In the genomic region with DNA sequence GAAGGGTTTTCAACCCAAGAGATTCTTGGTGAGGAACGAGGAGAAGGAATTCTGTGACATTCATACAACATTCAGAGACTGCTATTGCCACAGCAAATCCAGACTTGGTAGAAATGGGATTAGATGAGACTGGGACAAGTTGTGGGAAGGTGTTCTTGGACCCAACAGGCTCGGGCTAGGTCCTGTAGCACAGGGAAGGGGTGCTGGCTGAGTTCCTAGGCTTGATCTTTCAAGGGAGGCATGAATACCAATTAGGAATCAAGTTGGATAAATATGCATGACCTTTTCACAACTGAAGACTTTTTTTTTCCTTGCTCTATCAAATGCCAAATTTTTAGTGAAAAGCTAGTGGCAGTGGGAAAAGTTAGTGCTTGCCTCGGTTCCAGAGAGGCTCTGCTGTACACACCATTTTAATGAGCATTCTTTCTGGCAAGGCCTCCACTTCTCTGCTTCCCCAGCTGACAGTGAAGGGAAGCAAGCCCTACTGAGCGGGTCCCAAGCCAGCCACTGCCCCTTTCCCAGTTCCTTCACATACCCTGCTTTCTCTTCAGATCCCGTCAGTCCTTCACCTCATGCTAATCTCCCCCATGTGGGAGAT, we compare ENCODE assay signal across 27 mouse cellular contexts. TPM values are rescaled to one million over a fixed set of nuclear protein-coding genes. Genes with fewer than 3 reads are reported as not detected.
DNase-seq lines count a peak whose midpoint lies in the region; ATAC-seq and TF ChIP-seq lines count a peak whose summit lies in the region.
"Had no signal": no experiment of that assay in that cellular context is flagged by ENCODE, and none has a peak within 500 bp of the region (broad histone marks: within the 10 kb centered on the region; RNA-seq: fewer than 3 reads in every experiment).

No protein-coding gene starts in this region.

- peaks cover 56% of the 10 kb centered on the region for H3K36me3 ChIP-seq in forebrain, postnatal 0 days (ENCODE audit: insufficient read depth)
- H3K36me3 ChIP-seq in forebrain, embryonic 13.5 days (ENCODE audit: poor library complexity, severe bottlenecking), result peaks cover 56% of the 10 kb centered on the region
- H3K36me3 ChIP-seq in hindbrain, postnatal 0 days (ENCODE audit: insufficient read depth, low read length), result peaks cover 49% of the 10 kb centered on the region
- H3K36me3 ChIP-seq in hindbrain, embryonic 14.5 days (replicated peaks; ENCODE audit: control insufficient read depth, insufficient read depth), result peaks cover 74% of the 10 kb centered on the region
- peaks cover 26% of the 10 kb centered on the region for H3K36me3 ChIP-seq in midbrain, embryonic 15.5 days (replicated peaks)
- peaks cover 28% of the 10 kb centered on the region for H3K36me3 ChIP-seq in midbrain, embryonic 11.5 days (ENCODE audit: control insufficient read depth, insufficient read depth, low read length)

- peak; percentile 46 for DNase-seq in forebrain, postnatal 0 days
- DNase-seq in hindbrain, postnatal 0 days (ENCODE audit: low spot score), result peak; percentile 23
- no peak for DNase-seq in hindbrain, embryonic 14.5 days (ENCODE audit: low spot score)
- DNase-seq in midbrain, embryonic 11.5 days (ENCODE audit: low spot score, missing footprints), result no peak
- DNase-seq in brain, embryonic 18.5 days (ENCODE audit: low read depth, low spot score), result peak; percentile 12
- no peak for DNase-seq in testis, postnatal 14 days (ENCODE audit: low spot score)
- DNase-seq: adrenal gland, postnatal 36 days; B cell, adult 2 months; cerebellum, postnatal 25 days; embryo, embryonic 11 days; gastrocnemius, postnatal 14 days; heart, adult 2 months; kidney, postnatal 36 days; liver, embryonic 13.5 days; lung, adult 2 months; thymus, postnatal 14 days had no signal

- no peaks in the 10 kb centered on the region for H3K4me1 ChIP-seq in forebrain, postnatal 0 days (ENCODE audit: insufficient read depth)
- no peaks in the 10 kb centered on the region for H3K4me1 ChIP-seq in forebrain, embryonic 13.5 days
- no peaks in the 10 kb centered on the region for H3K4me1 ChIP-seq in hindbrain, postnatal 0 days (ENCODE audit: insufficient read depth, low read length)
- no peaks in the 10 kb centered on the region for H3K4me1 ChIP-seq in hindbrain, embryonic 14.5 days (replicated peaks; ENCODE audit: control insufficient read depth, insufficient read depth, low read length)
- H3K4me1 ChIP-seq in midbrain, embryonic 15.5 days, result no peaks in the 10 kb centered on the region
- H3K4me1 ChIP-seq in midbrain, embryonic 11.5 days (ENCODE audit: control insufficient read depth, insufficient read depth, low read length), result no peaks in the 10 kb centered on the region
- H3K4me1 ChIP-seq: embryonic facial prominence, embryonic 13.5 days; kidney, embryonic 15.5 days; limb, embryonic 13.5 days; liver, embryonic 13.5 days had no signal

- no peaks in the 10 kb centered on the region for H3K27me3 ChIP-seq in forebrain, postnatal 0 days (ENCODE audit: insufficient read depth, low read length)
- no peaks in the 10 kb centered on the region for H3K27me3 ChIP-seq in forebrain, embryonic 13.5 days
- H3K27me3 ChIP-seq in hindbrain, postnatal 0 days (ENCODE audit: insufficient read depth, low read length), result no peaks in the 10 kb centered on the region
- no peaks in the 10 kb centered on the region for H3K27me3 ChIP-seq in hindbrain, embryonic 14.5 days (ENCODE audit: control insufficient read depth, insufficient read depth, low read length)
- H3K27me3 ChIP-seq in midbrain, embryonic 15.5 days (replicated peaks), result no peaks in the 10 kb centered on the region
- H3K27me3 ChIP-seq in midbrain, embryonic 11.5 days (ENCODE audit: control insufficient read depth, insufficient read depth, low read length), result no peaks in the 10 kb centered on the region
- H3K27me3 ChIP-seq: CH12.LX; embryonic facial prominence, embryonic 13.5 days; kidney, embryonic 15.5 days; limb, embryonic 13.5 days; liver, embryonic 13.5 days; Patski had no signal

- H3K4me2 ChIP-seq in forebrain, postnatal 0 days (ENCODE audit: low read depth), result no peak overlapping the region
- H3K4me2 ChIP-seq in forebrain, embryonic 13.5 days, result no peak overlapping the region
- H3K4me2 ChIP-seq in hindbrain, postnatal 0 days (ENCODE audit: low read depth, low read length), result no peak overlapping the region
- no peak overlapping the region for H3K4me2 ChIP-seq in hindbrain, embryonic 14.5 days (replicated peaks)
- no peak overlapping the region for H3K4me2 ChIP-seq in midbrain, embryonic 15.5 days
- no peak overlapping the region for H3K4me2 ChIP-seq in midbrain, embryonic 11.5 days
- H3K4me2 ChIP-seq: embryonic facial prominence, embryonic 13.5 days; kidney, embryonic 15.5 days; limb, embryonic 13.5 days; liver, embryonic 13.5 days had no signal

- H3K9ac ChIP-seq in forebrain, postnatal 0 days, result no peak overlapping the region
- no peak overlapping the region for H3K9ac ChIP-seq in forebrain, embryonic 13.5 days
- no peak overlapping the region for H3K9ac ChIP-seq in hindbrain, postnatal 0 days (replicated peaks; ENCODE audit: low read length)
- H3K9ac ChIP-seq in hindbrain, embryonic 14.5 days, result no peak overlapping the region
- H3K9ac ChIP-seq in midbrain, embryonic 15.5 days, result no peak overlapping the region
- H3K9ac ChIP-seq in midbrain, embryonic 11.5 days (ENCODE audit: low read length), result no peak overlapping the region
- H3K9ac ChIP-seq: embryonic facial prominence, embryonic 13.5 days; kidney, embryonic 15.5 days; limb, embryonic 13.5 days; liver, embryonic 13.5 days had no signal

- H3K9me3 ChIP-seq in forebrain, postnatal 0 days (ENCODE audit: low read length), result no peaks in the 10 kb centered on the region
- H3K9me3 ChIP-seq in forebrain, embryonic 13.5 days (replicated peaks), result no peaks in the 10 kb centered on the region
- H3K9me3 ChIP-seq in hindbrain, postnatal 0 days (ENCODE audit: low read length), result no peaks in the 10 kb centered on the region
- H3K9me3 ChIP-seq in hindbrain, embryonic 14.5 days (ENCODE audit: control insufficient read depth, low read length), result no peaks in the 10 kb centered on the region
- no peaks in the 10 kb centered on the region for H3K9me3 ChIP-seq in midbrain, embryonic 15.5 days
- no peaks in the 10 kb centered on the region for H3K9me3 ChIP-seq in midbrain, embryonic 11.5 days (ENCODE audit: control insufficient read depth, low read length)
- H3K9me3 ChIP-seq: embryonic facial prominence, embryonic 13.5 days; G1E; kidney, embryonic 15.5 days; limb, embryonic 13.5 days; liver, embryonic 13.5 days had no signal

- peak; percentile 79 for ATAC-seq in forebrain, postnatal 0 days
- no peak for ATAC-seq in forebrain, embryonic 13.5 days
- ATAC-seq in hindbrain, postnatal 0 days, result peak; percentile 66; the same call in 1 of the 2 replicates
- no peak for ATAC-seq in hindbrain, embryonic 14.5 days (ENCODE audit: low FRiP score)
- ATAC-seq in midbrain, embryonic 15.5 days (replicated peaks), result 0 out of 2 replicates have a peak, but pooled peaks have one; percentile 42
- ATAC-seq in midbrain, embryonic 11.5 days (ENCODE audit: low FRiP score), result no peak
- ATAC-seq: intestine, postnatal 0 days; Patski had no signal

- WGBS in forebrain, postnatal 0 days, result 42% methylated on average over 5 of the region's 5 CpGs
- WGBS in forebrain, embryonic 13.5 days, result 77% methylated on average over 5 of the region's 5 CpGs
- 64% methylated on average over 5 of the region's 5 CpGs for WGBS in hindbrain, postnatal 0 days
- 80% methylated on average over 5 of the region's 5 CpGs for WGBS in hindbrain, embryonic 14.5 days
- 76% methylated on average over 5 of the region's 5 CpGs for WGBS in midbrain, embryonic 15.5 days
- WGBS in midbrain, embryonic 11.5 days, result 80% methylated on average over 5 of the region's 5 CpGs

- no peak for TF ChIP-seq CTCF in forebrain, postnatal 0 days (IDR thresholded peaks at IDR 0.05; ENCODE audit: low read depth)
- no peak for TF ChIP-seq CTCF in hindbrain, postnatal 0 days (IDR thresholded peaks at IDR 0.05; ENCODE audit: low read depth)

- H3K4me3 ChIP-seq in forebrain, postnatal 0 days (ENCODE audit: low read depth, low read length), result no peak overlapping the region
- no peak overlapping the region for H3K4me3 ChIP-seq in forebrain, embryonic 13.5 days
- H3K4me3 ChIP-seq in hindbrain, postnatal 0 days (ENCODE audit: low read length), result no peak overlapping the region
- H3K4me3 ChIP-seq in hindbrain, embryonic 14.5 days (replicated peaks; ENCODE audit: low read length), result no peak overlapping the region
- H3K4me3 ChIP-seq in midbrain, embryonic 15.5 days, result no peak overlapping the region
- H3K4me3 ChIP-seq in midbrain, embryonic 11.5 days (ENCODE audit: low read depth, low read length), result no peak overlapping the region
- H3K4me3 ChIP-seq: embryonic facial prominence, embryonic 13.5 days; erythroblast, embryonic 14.5 days; heart, adult 2 months; kidney, embryonic 15.5 days; limb, embryonic 13.5 days; liver, embryonic 13.5 days had no signal

- 0 out of 2 replicates have a peak overlapping the region, but pooled peaks have one; percentile 62 for H3K27ac ChIP-seq in forebrain, postnatal 0 days (ENCODE audit: low read depth, low read length)
- no peak overlapping the region for H3K27ac ChIP-seq in forebrain, embryonic 13.5 days
- H3K27ac ChIP-seq in hindbrain, postnatal 0 days, result peak overlapping the region; percentile 49; the same call in 1 of the 2 replicates
- H3K27ac ChIP-seq in hindbrain, embryonic 14.5 days, result no peak overlapping the region; the same call in 1 of the 2 replicates
- 0 out of 2 replicates have a peak overlapping the region, but pooled peaks have one; percentile 16 for H3K27ac ChIP-seq in midbrain, embryonic 15.5 days
- no peak overlapping the region for H3K27ac ChIP-seq in midbrain, embryonic 11.5 days (ENCODE audit: low read depth, low read length)
- H3K27ac ChIP-seq: embryonic facial prominence, embryonic 13.5 days; heart, adult 2 months; kidney, embryonic 15.5 days; limb, embryonic 13.5 days; liver, embryonic 13.5 days had no signal

RNA-seq across cellular contexts. Expression of a gene that starts 14.3 kb away (rescaled TPM):
- total RNA-seq in forebrain, postnatal 0 days (2014; rRNA removed), result 0.43 TPM in 1 of 2 replicates, not detected in the other
- polyA plus RNA-seq in forebrain, postnatal 0 days (2015; fragmentation: Nextera tagmentation; extraction: Ambion mirVana), result 0.04 and 0.07 TPM in 2 replicates
- 0.06 TPM in 1 of 2 replicates, not detected in the other for polyA plus RNA-seq in forebrain, embryonic 13.5 days (2015; fragmentation: Nextera tagmentation; extraction: Ambion mirVana)
- 0.04 and 0.16 TPM in 2 replicates for total RNA-seq in hindbrain, postnatal 0 days (2014; rRNA removed)
- polyA plus RNA-seq in hindbrain, postnatal 0 days (2015; fragmentation: Nextera tagmentation; extraction: Ambion mirVana), result 0.13 and 0.16 TPM in 2 replicates
- 0.16 and 0.17 TPM in 2 replicates for polyA plus RNA-seq in hindbrain, embryonic 14.5 days (2014; fragmentation: Nextera tagmentation; extraction: Ambion mirVana)
- 0.10 and 0.13 TPM in 2 replicates for polyA plus RNA-seq in midbrain, embryonic 15.5 days (2015; fragmentation: Nextera tagmentation; extraction: Ambion mirVana)
- 0.11 and 0.26 TPM in 2 replicates for polyA plus RNA-seq in midbrain, embryonic 11.5 days (2014; fragmentation: Nextera tagmentation; extraction: Ambion mirVana)
- total RNA-seq: monocyte, adult 5-6 weeks had no signal
- polyA plus RNA-seq: Patski had no signal

RNA-seq across cellular contexts. Expression of a gene that starts 49.6 kb away (rescaled TPM):
- total RNA-seq in forebrain, postnatal 0 days (2014; rRNA removed), result 22.0 and 22.1 TPM in 2 replicates
- 3.9 and 5.2 TPM in 2 replicates for polyA plus RNA-seq in forebrain, postnatal 0 days (2015; fragmentation: Nextera tagmentation; extraction: Ambion mirVana)
- polyA plus RNA-seq in forebrain, embryonic 13.5 days (2015; fragmentation: Nextera tagmentation; extraction: Ambion mirVana), result 8.3 and 9.8 TPM in 2 replicates
- 30.9 and 47.4 TPM in 2 replicates for total RNA-seq in hindbrain, postnatal 0 days (2014; rRNA removed)
- 4.3 TPM in 2 replicates for polyA plus RNA-seq in hindbrain, postnatal 0 days (2015; fragmentation: Nextera tagmentation; extraction: Ambion mirVana)
- 10.4 and 12.3 TPM in 2 replicates for polyA plus RNA-seq in hindbrain, embryonic 14.5 days (2014; fragmentation: Nextera tagmentation; extraction: Ambion mirVana)
- polyA plus RNA-seq in midbrain, embryonic 15.5 days (2015; fragmentation: Nextera tagmentation; extraction: Ambion mirVana), result 10.8 and 13.2 TPM in 2 replicates
- polyA plus RNA-seq in midbrain, embryonic 11.5 days (2014; fragmentation: Nextera tagmentation; extraction: Ambion mirVana), result 11.3 and 13.6 TPM in 2 replicates

Comparison
In these comparisons a context has a peak if more than half of its experiments do, and no peak if none do; other contexts are left out.
1. ATAC-seq: peak in forebrain, postnatal 0 days (single experiment), hindbrain, postnatal 0 days (single experiment) and midbrain, embryonic 15.5 days (single experiment); none in forebrain, embryonic 13.5 days (single experiment), hindbrain, embryonic 14.5 days (single experiment) and midbrain, embryonic 11.5 days (single experiment).
2. DNase-seq: peak in forebrain, postnatal 0 days (single experiment), hindbrain, postnatal 0 days (single experiment) and brain, embryonic 18.5 days (single experiment); none in hindbrain, embryonic 14.5 days (single experiment), midbrain, embryonic 11.5 days (single experiment) and testis, postnatal 14 days (single experiment).
3. H3K27ac ChIP-seq: peak in forebrain, postnatal 0 days (single experiment), hindbrain, postnatal 0 days (single experiment) and midbrain, embryonic 15.5 days (single experiment); none in forebrain, embryonic 13.5 days (single experiment), hindbrain, embryonic 14.5 days (single experiment) and midbrain, embryonic 11.5 days (single experiment).